Mouse (Mus musculus) cerebellum, adult 8-10 months (tissue): ENCODE measurements around the gene Homer1.

Experiments used
- DNase-seq: peaks from one replicate; pipeline ENCODE4 v3.0.0; 2022

Gene Homer1

GRCm38 (mm10) chr13:93299316-93299715, at the start of gene Homer1:
Gene Homer1, plus strand, starts transcription at chr13:93299635.
- DNase-seq = no peak

GRCm38 (mm10) chr13:93251732-93252131, 47.7 kb upstream of the Homer1 start:
- no peak for DNase-seq

GRCm38 (mm10) chr13:93252175-93252574, 47.3 kb upstream of the Homer1 start:
- DNase-seq = no peak

GRCm38 (mm10) chr13:93252941-93253340, 46.5 kb upstream of the Homer1 start:
- DNase-seq = no peak

GRCm38 (mm10) chr13:93267151-93267550, 32.3 kb upstream of the Homer1 start:
- DNase-seq = no peak

- DNase-seq = no peak
These were observed 1.1 kb downstream of the Homer1 start for GRCm38 (mm10) chr13:93300581-93300980.

GRCm38 (mm10) chr13:93301060-93301459, 1.6 kb downstream of the Homer1 start:
- no peak for DNase-seq

GRCm38 (mm10) chr13:93302846-93303562, 3.6 kb downstream of the Homer1 start:
- no peak for DNase-seq

GRCm38 (mm10) chr13:93303563-93304250, 4.3 kb downstream of the Homer1 start:
- DNase-seq = peak; percentile 98

GRCm38 (mm10) chr13:93304251-93305001, 5.0 kb downstream of the Homer1 start:
- DNase-seq = peak; percentile 38

GRCm38 (mm10) chr13:93305149-93305548, 5.7 kb downstream of the Homer1 start:
- DNase-seq = no peak

- no peak for DNase-seq
These were observed 6.2 kb downstream of the Homer1 start for GRCm38 (mm10) chr13:93305636-93306035.

GRCm38 (mm10) chr13:93306545-93306944, 7.1 kb downstream of the Homer1 start:
- no peak for DNase-seq

GRCm38 (mm10) chr13:93307700-93308099, 8.3 kb downstream of the Homer1 start:
- DNase-seq = no peak

- no peak for DNase-seq
These were observed 9.9 kb downstream of the Homer1 start for GRCm38 (mm10) chr13:93309295-93309694.

- DNase-seq = no peak
These were observed 13.1 kb downstream of the Homer1 start for GRCm38 (mm10) chr13:93312518-93312917.

- no peak for DNase-seq
These were observed 14.9 kb downstream of the Homer1 start for GRCm38 (mm10) chr13:93314322-93314721.

- no peak for DNase-seq
These were observed 20.7 kb downstream of the Homer1 start for GRCm38 (mm10) chr13:93320089-93320488.

- DNase-seq = no peak
These were observed 26.9 kb downstream of the Homer1 start for GRCm38 (mm10) chr13:93326326-93326725.

GRCm38 (mm10) chr13:93331721-93332120, 32.3 kb downstream of the Homer1 start:
- no peak for DNase-seq

- no peak for DNase-seq
These were observed 33.1 kb downstream of the Homer1 start for GRCm38 (mm10) chr13:93332491-93332890.

- no peak for DNase-seq
These were observed 35.9 kb downstream of the Homer1 start for GRCm38 (mm10) chr13:93335337-93335736.

- DNase-seq = no peak
These were observed 39.0 kb downstream of the Homer1 start for GRCm38 (mm10) chr13:93338394-93338793.
